Comparison of ENCODE assay signal across 8 mouse cellular contexts in the genomic region with DNA sequence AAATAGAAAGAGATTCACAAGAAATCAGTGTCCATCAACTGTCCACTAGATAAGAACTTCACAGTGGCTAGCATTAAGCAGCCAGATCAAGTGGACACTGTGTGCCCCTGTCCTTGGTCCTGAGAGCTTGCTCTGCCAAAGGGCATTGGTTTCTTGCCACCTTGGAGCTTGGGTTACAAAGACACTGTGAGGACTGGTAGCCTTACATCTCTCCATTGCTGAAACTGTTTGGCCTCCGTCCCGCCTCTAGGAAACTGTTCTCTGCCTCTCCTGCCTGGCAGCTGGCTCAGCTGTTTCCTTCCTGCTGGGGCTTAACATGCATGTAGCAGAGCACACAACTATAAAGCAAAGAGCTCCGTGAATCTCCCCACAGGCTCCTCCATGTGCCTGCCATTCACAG. TPM values are rescaled to one million over a fixed set of nuclear protein-coding genes. Genes with fewer than 3 reads are reported as not detected.
DNase-seq lines count a peak whose midpoint lies in the region; TF ChIP-seq lines count a peak whose summit lies in the region.
"Had no signal": no experiment of that assay in that cellular context is flagged by ENCODE, and none has a peak within 500 bp of the region (broad histone marks: within the 10 kb centered on the region; RNA-seq: fewer than 3 reads in every experiment).

No protein-coding gene starts in this region.

- DNase-seq in left cerebral cortex, postnatal 4 days, result peak; percentile 32
- DNase-seq in left cerebral cortex, adult 8-10 months (ENCODE audit: low spot score in 2 of 2), result no peak
- peak; percentile 79 for DNase-seq in adrenal gland, postnatal 14 days
- DNase-seq in gastrocnemius, adult 18-20 months (ENCODE audit: low spot score), result peak; percentile 91
- DNase-seq in skeletal muscle tissue, adult 2 months (ENCODE audit: low read depth, low spot score), result peak; percentile 85
- no peak for DNase-seq in layer of hippocampus, adult 18-20 months (ENCODE audit: low spot score in 2 of 2)
- no peak for DNase-seq in cerebellum, adult 2 months

- H3K27me3 ChIP-seq in cerebellum, adult 2 months (ENCODE audit: control insufficient read depth, insufficient read depth, low read length), result no peaks in the 10 kb centered on the region

- H3K4me3 ChIP-seq in cerebellum, adult 2 months (replicated peaks; ENCODE audit: insufficient read depth, low read depth, low read length), result no peak overlapping the region

- TF ChIP-seq POLR2A in cerebellum, adult 2 months (IDR thresholded peaks at IDR 0.05; ENCODE audit: borderline replicate concordance, insufficient read depth, low read length), result no peak

- no peak overlapping the region for H3K27ac ChIP-seq in cerebellum, adult 2 months (ENCODE audit: insufficient read depth, low read length)

- WGBS in cerebellum, adult 2 months, result 61% methylated on average over 3 of the region's 3 CpGs

- no peak for TF ChIP-seq CTCF in cerebellum, adult 2 months (IDR thresholded peaks at IDR 0.05; ENCODE audit: borderline replicate concordance, insufficient read depth, low read depth, low read length)

- peaks cover 8% of the 10 kb centered on the region; the same call in 1 of the 2 replicates for H3K4me1 ChIP-seq in cerebellum, adult 2 months (ENCODE audit: control insufficient read depth, insufficient read depth, low read length)

- intact Hi-C loops in left cerebral cortex, postnatal 4 days (cut with DNase I), result loop anchor here (5.0 kb wide), 1 partner anchor 54 kb away; no protein-coding TSS in a partner anchor

RNA-seq across cellular contexts. Expression of a gene that starts 26.9 kb away (rescaled TPM):
- not detected for total RNA-seq in left cerebral cortex, postnatal 4 days (2021)
- under 1 TPM in 1 of 4 experiments, not detected in 3; 0.14 TPM for total RNA-seq in left cerebral cortex, adult 8-10 months (2022)
- total RNA-seq in adrenal gland, postnatal 14 days (2021), result 0.26 and 0.33 TPM in 2 replicates
- total RNA-seq in gastrocnemius, adult 18-20 months (2021), result under 1 TPM; 0.18 to 0.24 TPM
- total RNA-seq in layer of hippocampus, adult 18-20 months (2021), result not detected
- 0.23 and 0.25 TPM in 2 replicates for polyA plus RNA-seq in cerebellum, adult 2 months (2012; rRNA removed)
- total RNA-seq: megakaryocyte-erythroid progenitor cell, adult 5-6 weeks had no signal

RNA-seq across cellular contexts. Expression of a gene that starts 42.1 kb away (rescaled TPM):
- 10 to 100 TPM; 19.0 to 20.5 TPM for total RNA-seq in left cerebral cortex, postnatal 4 days (2021)
- total RNA-seq in left cerebral cortex, adult 8-10 months (2022), result 1 to 10 TPM; 6.7 to 7.6 (median 7.0) TPM
- total RNA-seq in adrenal gland, postnatal 14 days (2021), result 8.2 and 8.5 TPM in 2 replicates
- total RNA-seq in gastrocnemius, adult 18-20 months (2021), result 1 to 10 TPM; 1.8 to 2.1 TPM
- 1 to 10 TPM; 7.3 to 9.7 TPM for total RNA-seq in layer of hippocampus, adult 18-20 months (2021)
- 8.3 and 8.9 TPM in 2 replicates for polyA plus RNA-seq in cerebellum, adult 2 months (2012; rRNA removed)

RNA-seq across cellular contexts. Expression of a gene that starts 58.4 kb away (rescaled TPM):
- 1 to 10 TPM; 2.2 to 2.5 TPM for total RNA-seq in left cerebral cortex, postnatal 4 days (2021)
- 1 to 10 TPM; 1.8 to 3.0 (median 2.2) TPM for total RNA-seq in left cerebral cortex, adult 8-10 months (2022)
- 1.6 and 2.4 TPM in 2 replicates for total RNA-seq in adrenal gland, postnatal 14 days (2021)
- 1 to 10 TPM in 1 of 2 experiments, under 1 TPM in 1; 0.94 to 1.3 TPM for total RNA-seq in gastrocnemius, adult 18-20 months (2021)
- total RNA-seq in layer of hippocampus, adult 18-20 months (2021), result 1 to 10 TPM; 2.1 to 2.4 TPM
- polyA plus RNA-seq in cerebellum, adult 2 months (2012; rRNA removed), result 2.1 and 2.6 TPM in 2 replicates

Comparison
In these comparisons a context has a peak if more than half of its experiments do, and no peak if none do; other contexts are left out.
1. DNase-seq: peak in left cerebral cortex, postnatal 4 days (single experiment), adrenal gland, postnatal 14 days (single experiment), gastrocnemius, adult 18-20 months (single experiment) and skeletal muscle tissue, adult 2 months (single experiment); none in left cerebral cortex, adult 8-10 months (0 of 2), layer of hippocampus, adult 18-20 months (0 of 2) and cerebellum, adult 2 months (0 of 2).